Mouse (Mus musculus): ENCODE data around the gene Iqgap2. TPM values are rescaled to one million over a fixed set of nuclear protein-coding genes. Genes with fewer than 3 reads are reported as not detected.

The Iqgap2 gene
- total and polyA plus RNA-seq, 2 experiments from 2014 or later = 0.83 to 1.3 TPM

GRCm38 (mm10) chr13:95598232-95598920 lies 293.3 kb downstream of the Iqgap2 start:
- DNase-seq (ENCODE audit: low spot score) = no peak
- WGBS = 80% methylated on average over 18 of the region's 18 CpGs

GRCm38 (mm10) chr13:95597578-95597977 lies 294.1 kb downstream of the Iqgap2 start:
- H3K4me2 ChIP-seq (ENCODE audit: low read depth, low read length) = no peak overlapping the region
- no peaks in the 10 kb centered on the region for H3K4me1 ChIP-seq (ENCODE audit: control insufficient read depth, insufficient read depth)
- TF ChIP-seq EP300 (IDR thresholded peaks at IDR 0.05; ENCODE audit: low read depth) (no peak), CTCF (IDR thresholded peaks at IDR 0.05; ENCODE audit: low read depth) (no peak)
- ATAC-seq (ENCODE audit: insufficient read depth, low read depth) (no peak), DNase-seq (ENCODE audit: low spot score) (no peak)
- H3K9ac ChIP-seq (replicated peaks; ENCODE audit: low read depth, low read length) = no peak overlapping the region
- H3K4me3 ChIP-seq (ENCODE audit: low read depth, low read length) = no peak overlapping the region
- H3K27ac ChIP-seq (ENCODE audit: low read depth) = no peak overlapping the region
- WGBS = 94% methylated on average over 10 of the region's 10 CpGs
- no peaks in the 10 kb centered on the region for H3K27me3 ChIP-seq (ENCODE audit: control insufficient read depth, insufficient read depth, low read length)
- H3K36me3 ChIP-seq (replicated peaks; ENCODE audit: control insufficient read depth, insufficient read depth, low read length) = peaks cover 5% of the 10 kb centered on the region
- no peaks in the 10 kb centered on the region for H3K9me3 ChIP-seq (replicated peaks; ENCODE audit: control insufficient read depth, low read length)

More at GRCm38 (mm10) chr13:95598232-95598920, 293.3 kb downstream of the Iqgap2 start:
- Histone ChIP-seq H3K9me3 (replicated peaks; ENCODE audit: control insufficient read depth, low read length) (no peaks in the 10 kb centered on the region), H3K36me3 (replicated peaks; ENCODE audit: control insufficient read depth, insufficient read depth, low read length) (peaks cover 13% of the 10 kb centered on the region), H3K27ac (ENCODE audit: low read depth) (no peak overlapping the region), H3K9ac (replicated peaks; ENCODE audit: low read depth, low read length) (no peak overlapping the region), H3K4me1 (ENCODE audit: control insufficient read depth, insufficient read depth) (no peaks in the 10 kb centered on the region), H3K27me3 (ENCODE audit: control insufficient read depth, insufficient read depth, low read length) (no peaks in the 10 kb centered on the region), H3K4me2 (ENCODE audit: low read depth, low read length) (no peak overlapping the region), H3K4me3 (ENCODE audit: low read depth, low read length) (no peak overlapping the region)
- no peak for ATAC-seq (ENCODE audit: insufficient read depth, low read depth)
- TF ChIP-seq CTCF (IDR thresholded peaks at IDR 0.05; ENCODE audit: low read depth) = no peak
- no peak for TF ChIP-seq EP300 (IDR thresholded peaks at IDR 0.05; ENCODE audit: low read depth)

- 90% methylated on average over 7 of the region's 7 CpGs for WGBS
- ATAC-seq (ENCODE audit: insufficient read depth, low read depth) (no peak), DNase-seq (ENCODE audit: low spot score) (no peak)
- Histone ChIP-seq H3K4me1 (ENCODE audit: control insufficient read depth, insufficient read depth) (no peaks in the 10 kb centered on the region), H3K36me3 (replicated peaks; ENCODE audit: control insufficient read depth, insufficient read depth, low read length) (no peaks in the 10 kb centered on the region), H3K4me3 (ENCODE audit: low read depth, low read length) (no peak overlapping the region), H3K27ac (ENCODE audit: low read depth) (no peak overlapping the region), H3K4me2 (ENCODE audit: low read depth, low read length) (no peak overlapping the region), H3K9ac (replicated peaks; ENCODE audit: low read depth, low read length) (no peak overlapping the region), H3K27me3 (ENCODE audit: control insufficient read depth, insufficient read depth, low read length) (no peaks in the 10 kb centered on the region), H3K9me3 (replicated peaks; ENCODE audit: control insufficient read depth, low read length) (no peaks in the 10 kb centered on the region)
- TF ChIP-seq CTCF (IDR thresholded peaks at IDR 0.05; ENCODE audit: low read depth) (no peak), EP300 (IDR thresholded peaks at IDR 0.05; ENCODE audit: low read depth) (no peak)
Observed at GRCm38 (mm10) chr13:95596689-95597088, 295.0 kb downstream of the Iqgap2 start.

GRCm38 (mm10) chr13:95595921-95596320 lies 295.8 kb downstream of the Iqgap2 start:
- H3K9ac ChIP-seq (replicated peaks; ENCODE audit: low read depth, low read length) = no peak overlapping the region
- H3K4me1 ChIP-seq (ENCODE audit: control insufficient read depth, insufficient read depth) = no peaks in the 10 kb centered on the region
- 50% methylated on average over 5 of the region's 5 CpGs for WGBS
- H3K27ac ChIP-seq (ENCODE audit: low read depth) = no peak overlapping the region
- DNase-seq (ENCODE audit: low spot score) (no peak), ATAC-seq (ENCODE audit: insufficient read depth, low read depth) (no peak)
- H3K36me3 ChIP-seq (replicated peaks; ENCODE audit: control insufficient read depth, insufficient read depth, low read length) = no peaks in the 10 kb centered on the region
- H3K9me3 ChIP-seq (replicated peaks; ENCODE audit: control insufficient read depth, low read length) = no peaks in the 10 kb centered on the region
- no peak for TF ChIP-seq EP300 (IDR thresholded peaks at IDR 0.05; ENCODE audit: low read depth)
- no peak overlapping the region for H3K4me3 ChIP-seq (ENCODE audit: low read depth, low read length)
- H3K4me2 ChIP-seq (ENCODE audit: low read depth, low read length) = no peak overlapping the region
- no peaks in the 10 kb centered on the region for H3K27me3 ChIP-seq (ENCODE audit: control insufficient read depth, insufficient read depth, low read length)

GRCm38 (mm10) chr13:95595411-95595810 lies 296.3 kb downstream of the Iqgap2 start:
- no peaks in the 10 kb centered on the region for H3K36me3 ChIP-seq (replicated peaks; ENCODE audit: control insufficient read depth, insufficient read depth, low read length)
- no peaks in the 10 kb centered on the region for H3K9me3 ChIP-seq (replicated peaks; ENCODE audit: control insufficient read depth, low read length)
- H3K9ac ChIP-seq (replicated peaks; ENCODE audit: low read depth, low read length) = no peak overlapping the region
- TF ChIP-seq CTCF (IDR thresholded peaks at IDR 0.05; ENCODE audit: low read depth) (no peak), EP300 (IDR thresholded peaks at IDR 0.05; ENCODE audit: low read depth) (no peak)
- no peak overlapping the region for H3K4me3 ChIP-seq (ENCODE audit: low read depth, low read length)
- H3K27me3 ChIP-seq (ENCODE audit: control insufficient read depth, insufficient read depth, low read length) = no peaks in the 10 kb centered on the region
- no peak overlapping the region for H3K27ac ChIP-seq (ENCODE audit: low read depth)
- peak; percentile 43 for DNase-seq (ENCODE audit: low spot score)
- 60% methylated on average over 7 of the region's 7 CpGs for WGBS
- no peaks in the 10 kb centered on the region for H3K4me1 ChIP-seq (ENCODE audit: control insufficient read depth, insufficient read depth)
- no peak; the same call in 1 of the 2 replicates for ATAC-seq (ENCODE audit: insufficient read depth, low read depth)
- no peak overlapping the region for H3K4me2 ChIP-seq (ENCODE audit: low read depth, low read length)

GRCm38 (mm10) chr13:95592860-95593259 lies 298.9 kb downstream of the Iqgap2 start:
- Histone ChIP-seq H3K4me3 (ENCODE audit: low read depth, low read length) (no peak overlapping the region), H3K27ac (ENCODE audit: low read depth) (no peak overlapping the region), H3K9ac (replicated peaks; ENCODE audit: low read depth, low read length) (no peak overlapping the region), H3K9me3 (replicated peaks; ENCODE audit: control insufficient read depth, low read length) (no peaks in the 10 kb centered on the region), H3K4me1 (ENCODE audit: control insufficient read depth, insufficient read depth) (peaks cover 4% of the 10 kb centered on the region; the same call in 1 of the 2 replicates), H3K36me3 (replicated peaks; ENCODE audit: control insufficient read depth, insufficient read depth, low read length) (no peaks in the 10 kb centered on the region), H3K27me3 (ENCODE audit: control insufficient read depth, insufficient read depth, low read length) (no peaks in the 10 kb centered on the region), H3K4me2 (ENCODE audit: low read depth, low read length) (no peak overlapping the region)
- ATAC-seq (ENCODE audit: insufficient read depth, low read depth) (no peak), DNase-seq (ENCODE audit: low spot score) (no peak)
- WGBS = 47% methylated on average over 10 of the region's 10 CpGs
- TF ChIP-seq CTCF (IDR thresholded peaks at IDR 0.05; ENCODE audit: low read depth) (no peak), EP300 (IDR thresholded peaks at IDR 0.05; ENCODE audit: low read depth) (no peak)

Measured in heart, postnatal 0 days (tissue).